Mouse (Mus musculus) ovary, adult 18-20 months (tissue): ENCODE results near the gene Arid4a.
"Not testable (repeated sequence)": the region's sequence is repeated elsewhere in the genome, so short reads cannot be mapped to it uniquely, and the experiment has no call there.

ENCODE experiments used
- DNase-seq: peaks from one replicate; pipeline ENCODE4 v3.0.0; 2022; ENCODE audit warnings: low spot score, mixed read lengths

Arid4a gene

GRCm38 (mm10) chr12:71016211-71016502 lies 367 bp downstream of the Arid4a start:
- no peak for DNase-seq

GRCm38 (mm10) chr12:71016503-71017241 lies 882 bp downstream of the Arid4a start:
- DNase-seq = peak; percentile 17

GRCm38 (mm10) chr12:71017242-71017571 lies 1.4 kb downstream of the Arid4a start:
- no peak for DNase-seq

GRCm38 (mm10) chr12:71017827-71018226 lies 2.0 kb downstream of the Arid4a start:
- DNase-seq = no peak

GRCm38 (mm10) chr12:71019211-71019610 lies 3.4 kb downstream of the Arid4a start:
- no peak for DNase-seq

- DNase-seq = no peak
These were observed 8.6 kb downstream of the Arid4a start for GRCm38 (mm10) chr12:71024411-71024810.

GRCm38 (mm10) chr12:71028265-71028664 lies 12.5 kb downstream of the Arid4a start:
- DNase-seq = not testable (repeated sequence)

- DNase-seq = no peak
These were observed 14.5 kb downstream of the Arid4a start for GRCm38 (mm10) chr12:71030260-71030659.

- DNase-seq = no peak
These were observed 14.9 kb downstream of the Arid4a start for GRCm38 (mm10) chr12:71030722-71031121.

GRCm38 (mm10) chr12:71035826-71036225 lies 20.0 kb downstream of the Arid4a start:
- no peak for DNase-seq

- DNase-seq = no peak
These were observed 21.1 kb downstream of the Arid4a start for GRCm38 (mm10) chr12:71036729-71037404.

- no peak for DNase-seq
These were observed 24.7 kb downstream of the Arid4a start for GRCm38 (mm10) chr12:71040462-71040861.

GRCm38 (mm10) chr12:71042451-71042850 lies 26.7 kb downstream of the Arid4a start:
- DNase-seq = no peak

- no peak for DNase-seq
These were observed 27.8 kb downstream of the Arid4a start for GRCm38 (mm10) chr12:71043571-71043970.

GRCm38 (mm10) chr12:71044488-71044887 lies 28.7 kb downstream of the Arid4a start:
- DNase-seq = no peak

GRCm38 (mm10) chr12:71046501-71046900 lies 30.7 kb downstream of the Arid4a start:
- no peak for DNase-seq

GRCm38 (mm10) chr12:71047473-71048078 lies 31.8 kb downstream of the Arid4a start:
- DNase-seq = no peak

- peak; percentile 87 for DNase-seq
These were observed 32.3 kb downstream of the Arid4a start for GRCm38 (mm10) chr12:71048117-71048516.

- DNase-seq = no peak
These were observed 32.8 kb downstream of the Arid4a start for GRCm38 (mm10) chr12:71048561-71048960.

- DNase-seq = no peak
These were observed 33.9 kb downstream of the Arid4a start for GRCm38 (mm10) chr12:71049596-71050265.

GRCm38 (mm10) chr12:71051079-71051478 lies 35.3 kb downstream of the Arid4a start:
- no peak for DNase-seq

- no peak for DNase-seq
These were observed 36.7 kb downstream of the Arid4a start for GRCm38 (mm10) chr12:71052341-71052995.
